Mouse (Mus musculus) inflammation-experienced regulatory T-cells, adult 6 months (primary cell): ENCODE results near the gene Vmn2r51. TPM values are rescaled to one million over a fixed set of nuclear protein-coding genes. Genes with fewer than 3 reads are reported as not detected.
"Not testable (repeated sequence)": the region's sequence is repeated elsewhere in the genome, so short reads cannot be mapped to it uniquely, and the experiment has no call there.

ENCODE experiments used
- ATAC-seq: one replicate; pipeline ENCODE4 v1.8.0; 2017
- polyA plus RNA-seq, 3 experiments: library from polyadenylated mRNA; unstranded; fragments of 100-300 nt; shearing (Covaris generic); gene quantifications; one replicate each; pipeline ENCODE4 v1.2.1; 2017

Vmn2r51 gene
- polyA plus RNA-seq: not detected

- not testable (repeated sequence) for ATAC-seq
Observed at GRCm38 (mm10) chr7:10105641-10106040, at the start of gene Vmn2r51. Gene Vmn2r51 (minus strand): TSS chr7:10105741.

- not testable (repeated sequence) for ATAC-seq
Observed at GRCm38 (mm10) chr7:10053196-10053595, 52.3 kb downstream of the Vmn2r51 start, which contains the start of gene Vmn2r50. Gene Vmn2r50 (minus strand): TSS chr7:10053296.

Other genes with a start within 250 kb of the Vmn2r51 start
- gene Vmn2r48, start 152.2 kb downstream of the Vmn2r51 start, polyA plus RNA-seq: not detected
- not detected for gene Vmn2r49, start 113.5 kb downstream of the Vmn2r51 start, polyA plus RNA-seq
- gene Vmn2r50, start 52.4 kb downstream of the Vmn2r51 start, polyA plus RNA-seq: under 1 TPM in 1 of 3 experiments, not detected in 2; 0.12 TPM
- under 1 TPM in 1 of 3 experiments, not detected in 2; 0.07 TPM for gene Vmn2r52, start 70.8 kb upstream of the Vmn2r51 start, polyA plus RNA-seq
- not detected for gene Vmn1r66, start 172.3 kb upstream of the Vmn2r51 start, polyA plus RNA-seq